Mouse (Mus musculus): ENCODE data around the gene Gnaz. TPM values are rescaled to one million over a fixed set of nuclear protein-coding genes. Genes with fewer than 3 reads are reported as not detected.

The Gnaz gene
- total RNA-seq (2023) = 1.00 TPM

GRCm38 (mm10) chr10:74966850-74967451 is at the start of gene Gnaz:
TSS of gene Gnaz (plus strand) at chr10:74967177.

GRCm38 (mm10) chr10:75032395-75032794 is 65.4 kb downstream of the Gnaz start, which contains the start of gene Rsph14:
TSS of gene Rsph14 (minus strand) at chr10:75032586.

GRCm38 (mm10) chr10:75036883-75037379 is 70.0 kb downstream of the Gnaz start, which contains the start of gene Rab36:
TSS of gene Rab36 (plus strand) at chr10:75037058.

GRCm38 (mm10) chr10:75060217-75060842 is 93.4 kb downstream of the Gnaz start, which contains the start of gene Bcr:
TSS of gene Bcr (plus strand) at chr10:75060592.

Other genes with a start within 250 kb of the Gnaz start
- gene Rsph14, start 65.4 kb downstream of the Gnaz start, total RNA-seq (2023) = not detected
- gene Rab36, start 69.9 kb downstream of the Gnaz start, total RNA-seq (2023) = 1.2 TPM
- 26.6 TPM for gene Bcr, start 93.4 kb downstream of the Gnaz start, total RNA-seq (2023)
- 86.4 TPM for gene Specc1l, start 244.9 kb downstream of the Gnaz start, total RNA-seq (2023)

All from CD4-positive naive resting alpha-beta T cell, adult 76 days (primary cell).